Mouse (Mus musculus) stomach, embryonic 14.5 days (tissue): ENCODE measurements around the gene Mdm1. TPM values are rescaled to one million over a fixed set of nuclear protein-coding genes. Genes with fewer than 3 reads are reported as not detected.
A peak's percentile ranks its signal among the peaks of the same experiment; 100 is the strongest.

ENCODE experiments used
- ATAC-seq: fragments of 200-750 bp; cut with Nextera tagmentation; 2 replicates; pipeline ENCODE4 v1.8.0; 2017; ENCODE audit warnings: low read depth, moderate TSS enrichment; ENCODE audit not compliant: insufficient number of reproducible peaks, insufficient read depth, low FRiP score
- H3K27ac ChIP-seq: fragments of 300-500 bp; sonication (generic); 2 replicates; pipeline ENCODE4 v1.5.1; 2014; ENCODE audit warnings: mild to moderate bottlenecking, low read length, moderate library complexity, mixed read lengths
- H3K27me3 ChIP-seq: fragments of 300-500 bp; sonication (generic); 2 replicates; pipeline ENCODE4 v1.6.1; 2014; ENCODE audit warnings: low read length, control low read depth, mixed read lengths; ENCODE audit not compliant: control insufficient read depth, insufficient read depth
- H3K36me3 ChIP-seq: fragments of 300-500 bp; sonication (generic); 2 replicates; pipeline ENCODE4 v1.6.1; 2014; ENCODE audit warnings: mild to moderate bottlenecking, control low read depth, low read length, moderate library complexity, mixed read lengths; ENCODE audit not compliant: control insufficient read depth, insufficient read depth
- H3K4me1 ChIP-seq: fragments of 300-500 bp; sonication (generic); 2 replicates; pipeline ENCODE4 v1.6.1; 2014; ENCODE audit warnings: low read length, control low read depth, mixed read lengths; ENCODE audit not compliant: control insufficient read depth, insufficient read depth
- H3K4me2 ChIP-seq: fragments of 300-500 bp; sonication (generic); replicated peaks from 2 replicates; pipeline ENCODE4 v1.6.1; 2014; ENCODE audit warnings: low read depth, low read length, control low read depth
- H3K4me3 ChIP-seq: fragments of 300-500 bp; sonication (generic); 2 replicates; pipeline ENCODE4 v1.5.1; 2014; ENCODE audit warnings: low read depth, low read length, control low read depth
- H3K9ac ChIP-seq: fragments of 300-500 bp; sonication (generic); replicated peaks from 2 replicates; pipeline ENCODE4 v1.6.1; 2014; ENCODE audit warnings: low read depth, mild to moderate bottlenecking, control low read depth, low read length, moderate library complexity, mixed read lengths
- H3K9me3 ChIP-seq: fragments of 300-500 bp; sonication (generic); 2 replicates; pipeline ENCODE4 v1.6.1; 2016; ENCODE audit warnings: low read depth, low read length, control low read depth; ENCODE audit not compliant: control insufficient read depth
- WGBS: fragments of 180-500 bp; shearing (Covaris S2); extraction: QIAGEN DNeasy Blood & Tissue Kit; methylation state at CpG from one replicate; pipeline ENCODE4 v1.1.7; 2014; 5-methylcytosine and 5-hydroxymethylcytosine counted together
- polyA plus RNA-seq: library from polyadenylated mRNA; unstranded; fragments of >200 nt; fragmentation: Nextera tagmentation; extraction: Ambion mirVana; gene quantifications from 2 replicates; pipeline ENCODE4 v1.2.1, GENCODE M21; 2014

Mdm1 gene
- polyA plus RNA-seq, 1 experiment from 2014 or later = 20.7 TPM

DNA sequence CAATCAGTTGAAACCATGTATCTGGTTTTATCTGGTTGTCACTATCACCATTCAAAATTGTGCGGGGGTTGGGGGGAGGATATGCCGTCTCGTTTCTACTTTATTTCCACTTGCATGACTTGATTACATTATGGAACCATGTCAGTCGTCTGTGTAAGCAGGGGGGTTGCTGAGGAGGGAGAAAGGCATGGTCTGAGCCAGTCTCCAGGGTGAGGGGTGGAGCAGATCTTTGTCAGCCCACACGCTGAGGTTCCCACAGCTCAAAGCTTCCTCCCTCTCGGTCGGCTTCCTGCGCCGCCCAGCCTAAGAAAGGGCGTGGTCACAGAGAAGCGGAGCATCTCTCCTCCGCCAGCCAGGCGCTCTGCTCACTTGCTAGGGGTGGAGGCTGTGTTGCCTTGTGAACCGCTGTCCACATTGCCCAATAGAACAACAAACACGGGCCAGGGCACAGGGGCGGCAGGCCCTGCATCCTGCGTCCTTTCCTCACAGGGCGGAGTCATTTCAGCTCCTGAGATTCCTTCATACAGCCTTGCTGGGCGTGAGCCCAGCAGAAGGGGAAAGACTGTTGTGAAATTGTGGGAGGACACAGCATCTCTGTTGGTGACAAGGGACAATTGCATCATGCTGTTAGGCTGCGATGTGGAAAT, 38.5 kb upstream of the Mdm1 start:
- 1% methylated on average over 20 of the region's 20 CpGs for WGBS
- no peak overlapping the region for H3K27ac ChIP-seq

DNA sequence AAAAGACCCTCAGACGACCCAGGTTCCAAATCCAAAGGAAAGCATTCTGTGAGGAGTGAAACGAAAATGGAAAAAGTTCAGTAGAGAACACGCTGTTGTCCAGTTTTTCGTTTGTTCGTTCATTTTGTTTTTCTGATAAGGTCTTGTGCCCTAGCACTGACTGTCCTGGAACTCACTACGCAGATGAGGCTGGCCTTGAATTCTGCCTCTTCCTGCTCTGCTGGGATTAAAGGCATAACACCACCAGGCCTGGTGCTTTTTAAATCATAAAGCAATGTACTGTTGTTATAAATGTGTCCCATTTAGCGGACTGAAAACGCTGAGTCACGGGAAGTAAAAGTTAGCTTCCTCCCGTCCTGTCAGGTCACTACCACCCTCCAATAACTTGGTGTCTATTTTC, 37.7 kb upstream of the Mdm1 start:
- no peaks in the 10 kb centered on the region for H3K9me3 ChIP-seq
- H3K4me1 ChIP-seq = no peaks in the 10 kb centered on the region
- no peak overlapping the region for H3K9ac ChIP-seq
- 0 out of 2 replicates have a peak, but pooled peaks cover 3% of the 10 kb centered on the region for H3K27me3 ChIP-seq
- no peak overlapping the region for H3K4me2 ChIP-seq
- no peak overlapping the region for H3K27ac ChIP-seq
- no peak for ATAC-seq
- no peaks in the 10 kb centered on the region for H3K36me3 ChIP-seq
- 77% methylated on average over 10 of the region's 10 CpGs for WGBS
- H3K4me3 ChIP-seq = no peak overlapping the region

More for the DNA sequence above, 38.5 kb upstream of the Mdm1 start:
- H3K27me3 ChIP-seq = 0 out of 2 replicates have a peak, but pooled peaks cover 3% of the 10 kb centered on the region
- no peaks in the 10 kb centered on the region for H3K9me3 ChIP-seq
- H3K4me2 ChIP-seq = peak overlapping the region; percentile 61
- ATAC-seq = peak; percentile 91; the same call in 1 of the 2 replicates
- no peaks in the 10 kb centered on the region for H3K4me1 ChIP-seq
- peak overlapping the region; percentile 33 for H3K4me3 ChIP-seq
- no peaks in the 10 kb centered on the region for H3K36me3 ChIP-seq
- H3K9ac ChIP-seq = no peak overlapping the region; the same call in 1 of the 2 replicates

DNA sequence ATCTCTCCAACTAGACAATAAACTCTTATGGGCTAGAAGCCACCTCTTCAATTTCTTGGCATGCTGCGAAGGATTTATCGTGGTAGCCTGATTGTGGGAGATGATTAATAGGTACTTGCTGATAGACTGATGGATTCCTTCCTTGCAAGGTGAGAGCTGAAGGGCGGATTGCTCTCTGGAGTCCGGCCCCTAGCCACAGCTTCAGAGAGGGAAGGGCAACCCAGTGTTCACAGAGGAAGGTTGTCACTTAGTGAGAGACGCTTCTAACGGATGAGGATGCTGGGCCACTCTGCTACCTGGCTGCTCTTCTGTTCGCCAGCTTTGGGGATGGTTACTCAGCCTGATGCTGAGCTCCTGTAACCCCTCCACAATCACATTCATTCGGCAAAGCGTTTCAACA, 34.6 kb upstream of the Mdm1 start:
- H3K4me2 ChIP-seq = no peak overlapping the region
- H3K9me3 ChIP-seq = no peaks in the 10 kb centered on the region
- H3K9ac ChIP-seq = no peak overlapping the region
- 52% methylated on average over 9 of the region's 9 CpGs for WGBS
- no peak overlapping the region for H3K4me3 ChIP-seq
- H3K27ac ChIP-seq = no peak overlapping the region
- no peak for ATAC-seq
- H3K27me3 ChIP-seq = 0 out of 2 replicates have a peak, but pooled peaks cover 3% of the 10 kb centered on the region
- no peaks in the 10 kb centered on the region for H3K36me3 ChIP-seq
- peaks cover 3% of the 10 kb centered on the region; the same call in 1 of the 2 replicates for H3K4me1 ChIP-seq

DNA sequence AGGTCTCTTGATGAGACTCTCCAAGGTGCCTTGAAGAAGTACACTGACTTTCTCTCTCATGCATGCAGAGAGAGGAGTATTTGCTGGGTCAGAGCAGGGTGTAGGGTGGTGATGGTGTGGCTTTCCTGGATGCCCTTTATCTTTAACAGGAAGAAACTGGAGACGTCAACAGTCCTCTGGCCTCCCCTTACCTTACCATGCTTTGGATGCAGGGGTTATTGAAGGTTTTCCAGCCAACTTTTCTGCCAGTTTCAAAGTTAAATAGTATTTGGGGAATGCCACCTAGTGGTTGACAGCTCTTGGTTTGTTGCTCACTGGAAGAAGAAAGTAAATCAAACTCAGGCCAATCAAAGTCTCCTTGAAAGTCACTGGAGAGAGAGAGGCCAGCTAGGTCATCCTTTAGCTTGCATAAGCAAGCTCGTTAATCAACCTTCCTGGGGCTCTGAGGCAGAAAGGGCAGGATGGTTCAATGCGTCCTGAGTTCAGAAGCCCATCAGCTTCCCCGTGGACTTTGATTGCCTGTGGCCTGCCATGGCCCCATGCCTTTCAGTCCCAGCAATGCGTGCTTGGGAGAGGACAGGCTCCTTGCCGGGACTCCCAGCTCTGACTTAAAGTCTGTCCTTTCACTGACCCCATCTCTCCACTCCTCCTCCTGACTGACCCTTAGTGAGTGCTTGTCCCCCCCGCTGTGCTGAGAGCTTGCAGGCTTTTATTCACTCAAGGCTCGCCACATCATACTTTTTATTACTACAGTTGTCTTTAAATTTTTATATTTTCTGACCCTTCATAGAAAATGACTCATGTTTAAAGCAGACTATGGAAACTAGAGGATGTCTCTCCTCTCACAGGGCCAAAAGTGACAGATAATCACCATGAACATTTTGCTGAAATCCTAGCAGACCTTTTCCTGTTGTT, 31.3 kb upstream of the Mdm1 start:
- Histone ChIP-seq H3K9me3 (no peaks in the 10 kb centered on the region), H3K4me3 (no peak overlapping the region), H3K27me3 (0 out of 2 replicates have a peak, but pooled peaks cover 3% of the 10 kb centered on the region), H3K4me1 (peaks cover 3% of the 10 kb centered on the region; the same call in 1 of the 2 replicates), H3K9ac (no peak overlapping the region), H3K36me3 (no peaks in the 10 kb centered on the region), H3K27ac (no peak overlapping the region), H3K4me2 (no peak overlapping the region)
- 17% methylated on average over 8 of the region's 8 CpGs for WGBS
- no peak for ATAC-seq

DNA sequence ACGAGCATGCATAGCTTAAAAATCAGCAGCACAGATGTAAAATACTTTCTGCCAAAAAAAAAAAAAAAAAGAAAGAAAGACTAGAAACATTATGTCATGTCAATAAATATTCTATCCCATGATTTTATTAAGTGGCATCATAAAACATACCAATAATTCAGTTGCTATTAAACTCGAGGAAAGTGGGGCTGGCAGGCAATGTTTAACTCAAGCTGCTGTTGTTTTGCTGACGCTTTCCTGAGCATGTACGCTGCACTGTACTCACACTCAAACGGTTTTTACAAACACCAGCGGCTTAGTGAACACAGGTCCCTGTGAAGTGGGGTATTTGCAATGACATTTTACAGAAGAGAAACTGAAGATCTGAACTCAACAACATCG, 30.7 kb upstream of the Mdm1 start:
- H3K27me3 ChIP-seq = 0 out of 2 replicates have a peak, but pooled peaks cover 3% of the 10 kb centered on the region
- no peak overlapping the region for H3K4me3 ChIP-seq
- ATAC-seq = no peak
- H3K9me3 ChIP-seq = no peaks in the 10 kb centered on the region
- no peaks in the 10 kb centered on the region for H3K36me3 ChIP-seq
- 55% methylated on average over 7 of the region's 7 CpGs for WGBS
- H3K27ac ChIP-seq = no peak overlapping the region
- no peak overlapping the region for H3K9ac ChIP-seq
- no peak overlapping the region for H3K4me2 ChIP-seq
- peaks cover 3% of the 10 kb centered on the region; the same call in 1 of the 2 replicates for H3K4me1 ChIP-seq

DNA sequence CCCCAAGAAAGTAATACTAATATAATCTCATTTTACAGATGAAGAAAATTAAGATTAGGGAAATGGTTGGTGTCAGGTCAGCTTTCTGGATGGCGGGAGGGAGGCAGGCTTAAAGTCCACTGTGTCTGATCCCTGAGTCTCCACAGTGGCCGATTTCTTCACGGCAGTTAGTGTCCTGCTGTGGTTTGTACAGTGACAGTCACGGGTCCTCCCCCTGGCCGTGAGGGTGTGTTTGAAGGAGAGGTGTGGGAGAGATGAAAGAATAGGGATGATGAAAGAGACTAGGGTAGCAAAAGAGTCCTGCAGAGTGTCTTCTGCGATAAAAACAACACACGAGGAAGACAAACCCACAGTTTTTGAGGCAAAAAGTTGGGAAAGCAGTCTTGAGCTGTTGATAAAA, 30.0 kb upstream of the Mdm1 start:
- no peaks in the 10 kb centered on the region for H3K27me3 ChIP-seq
- no peak for ATAC-seq
- no peak overlapping the region for H3K9ac ChIP-seq
- no peaks in the 10 kb centered on the region for H3K36me3 ChIP-seq
- no peaks in the 10 kb centered on the region for H3K9me3 ChIP-seq
- H3K4me2 ChIP-seq = no peak overlapping the region
- peaks cover 3% of the 10 kb centered on the region; the same call in 1 of the 2 replicates for H3K4me1 ChIP-seq
- H3K4me3 ChIP-seq = no peak overlapping the region
- no peak overlapping the region for H3K27ac ChIP-seq
- WGBS = 25% methylated on average over 7 of the region's 7 CpGs

DNA sequence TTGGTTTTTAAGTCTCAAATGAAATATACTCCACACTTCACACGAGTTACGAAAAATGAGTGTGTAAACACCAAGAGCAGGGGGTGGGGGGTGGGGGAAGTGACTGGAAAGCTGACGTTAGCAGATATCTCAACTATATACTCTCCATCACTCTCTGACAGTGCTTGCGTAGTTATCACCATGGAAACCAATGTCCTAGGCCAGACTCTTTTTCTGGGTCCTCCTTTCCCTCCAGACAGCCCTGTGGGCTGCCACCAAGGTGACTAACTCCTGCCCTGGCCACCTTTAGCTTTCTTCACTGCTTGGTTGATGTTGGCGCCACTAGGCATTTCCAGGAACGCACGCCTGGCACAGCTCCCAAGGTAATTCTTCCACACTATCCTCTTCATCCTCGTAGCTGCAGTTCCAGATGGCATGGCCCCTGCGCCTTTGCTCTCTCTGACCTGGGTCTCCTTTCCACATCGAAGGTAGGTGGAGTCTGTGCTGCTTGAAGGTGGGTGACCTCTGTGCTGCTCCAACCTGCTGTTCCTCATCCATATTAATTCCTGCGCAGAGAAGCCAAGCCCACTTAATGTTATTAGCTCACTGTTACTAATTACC, 29.2 kb upstream of the Mdm1 start:
- peak; percentile 33; the same call in 1 of the 2 replicates for ATAC-seq
- no peaks in the 10 kb centered on the region for H3K9me3 ChIP-seq
- WGBS = 52% methylated on average over 11 of the region's 11 CpGs
- H3K27me3 ChIP-seq = no peaks in the 10 kb centered on the region
- H3K27ac ChIP-seq = no peak overlapping the region
- H3K9ac ChIP-seq = no peak overlapping the region
- H3K4me2 ChIP-seq = no peak overlapping the region
- no peak overlapping the region for H3K4me3 ChIP-seq
- no peaks in the 10 kb centered on the region for H3K36me3 ChIP-seq
- peaks cover 3% of the 10 kb centered on the region; the same call in 1 of the 2 replicates for H3K4me1 ChIP-seq

DNA sequence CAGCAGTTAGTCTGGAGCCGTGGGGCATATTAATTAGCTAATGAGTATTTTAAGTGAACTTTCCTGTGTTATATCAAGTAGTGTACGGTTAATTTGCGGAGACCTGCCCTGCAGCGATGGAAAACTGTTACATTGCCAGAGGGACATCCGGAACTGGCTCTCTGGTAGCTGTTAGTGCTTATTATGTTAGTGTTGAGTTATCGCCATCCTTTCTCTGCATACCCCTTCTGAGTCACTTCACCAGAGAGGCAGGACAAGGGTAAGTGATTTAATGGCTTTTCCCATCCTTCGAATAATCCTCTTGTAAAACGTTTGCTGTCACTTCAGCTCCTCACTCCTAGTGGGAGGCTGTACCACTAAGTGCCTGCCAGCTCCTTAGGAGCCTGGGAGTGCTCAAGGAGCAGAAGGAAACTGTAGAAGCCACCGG, 28.3 kb upstream of the Mdm1 start:
- H3K9me3 ChIP-seq = no peaks in the 10 kb centered on the region
- no peak overlapping the region for H3K4me2 ChIP-seq
- no peaks in the 10 kb centered on the region for H3K27me3 ChIP-seq
- 47% methylated on average over 9 of the region's 9 CpGs for WGBS
- ATAC-seq = no peak
- H3K9ac ChIP-seq = no peak overlapping the region
- H3K4me1 ChIP-seq = peaks cover 3% of the 10 kb centered on the region; the same call in 1 of the 2 replicates
- no peaks in the 10 kb centered on the region for H3K36me3 ChIP-seq
- no peak overlapping the region for H3K27ac ChIP-seq
- no peak overlapping the region for H3K4me3 ChIP-seq
